Mouse (Mus musculus) cerebellum, adult 9-10 months (tissue): ENCODE data around the gene Ikzf3.

Experiments used
- DNase-seq: peaks from one replicate; pipeline ENCODE4 v3.0.0; 2022

Ikzf3 gene

GRCm38 (mm10) chr11:98443688-98444087, 102.1 kb downstream of the Ikzf3 start:
- DNase-seq = no peak

GRCm38 (mm10) chr11:98438331-98439158, 107.3 kb downstream of the Ikzf3 start, which contains the start of gene Mien1:
TSS of gene Mien1 (minus strand) at chr11:98438991.
- peak; percentile 93 for DNase-seq

GRCm38 (mm10) chr11:98437441-98437840, 108.4 kb downstream of the Ikzf3 start:
- peak; percentile 36 for DNase-seq

GRCm38 (mm10) chr11:98435723-98436122, 110.1 kb downstream of the Ikzf3 start:
- DNase-seq = no peak

GRCm38 (mm10) chr11:98431743-98432502, 113.9 kb downstream of the Ikzf3 start:
- no peak for DNase-seq

- DNase-seq = no peak
These were observed 117.4 kb downstream of the Ikzf3 start for GRCm38 (mm10) chr11:98428436-98428835.

- no peak for DNase-seq
These were observed 119.2 kb downstream of the Ikzf3 start for GRCm38 (mm10) chr11:98426592-98426991.

GRCm38 (mm10) chr11:98418939-98419547, 126.8 kb downstream of the Ikzf3 start:
- DNase-seq = no peak

- no peak for DNase-seq
These were observed 127.6 kb downstream of the Ikzf3 start for GRCm38 (mm10) chr11:98418273-98418672.

- DNase-seq = no peak
These were observed 128.8 kb downstream of the Ikzf3 start for GRCm38 (mm10) chr11:98417074-98417473.
